Mouse (Mus musculus) forebrain, embryonic 11.5 days (tissue): ENCODE results near the gene Leo1. TPM values are rescaled to one million over a fixed set of nuclear protein-coding genes. Genes with fewer than 3 reads are reported as not detected.
"Not testable (repeated sequence)": the region's sequence is repeated elsewhere in the genome, so short reads cannot be mapped to it uniquely, and the experiment has no call there.

Experiments used
- ATAC-seq: fragments of 200-750 bp; cut with Nextera tagmentation; replicated peaks from 2 replicates; pipeline ENCODE4 v1.8.0; 2017; ENCODE audit warnings: moderate TSS enrichment; ENCODE audit not compliant: low FRiP score
- DNase-seq: peaks from one replicate; pipeline ENCODE4 v3.0.0-alpha.2; 2017; ENCODE audit warnings: low spot score
- H3K27ac ChIP-seq: fragments of 300-500 bp; sonication (generic); 2 replicates; pipeline ENCODE4 v1.5.1; 2014; ENCODE audit warnings: low read depth, low read length
- H3K27me3 ChIP-seq: fragments of 300-500 bp; sonication (generic); 2 replicates; pipeline ENCODE4 v1.6.1; 2014; ENCODE audit warnings: mild to moderate bottlenecking, low read length, mixed read lengths; ENCODE audit not compliant: control insufficient read depth, insufficient read depth
- H3K36me3 ChIP-seq: fragments of 300-500 bp; sonication (generic); 2 replicates; pipeline ENCODE4 v1.6.1; 2014; ENCODE audit warnings: mild to moderate bottlenecking, low read length, moderate library complexity, mixed read lengths; ENCODE audit not compliant: control insufficient read depth, insufficient read depth
- H3K4me1 ChIP-seq: fragments of 300-500 bp; sonication (generic); replicated peaks from 2 replicates; pipeline ENCODE4 v1.6.1; 2014; ENCODE audit warnings: low read length, mixed read lengths; ENCODE audit not compliant: control insufficient read depth, insufficient read depth
- H3K4me2 ChIP-seq: fragments of 300-500 bp; sonication (generic); 2 replicates; pipeline ENCODE4 v1.6.1; 2014; ENCODE audit warnings: low read depth, mild to moderate bottlenecking, low read length, moderate library complexity, mixed read lengths; ENCODE audit not compliant: severe bottlenecking
- H3K4me3 ChIP-seq: fragments of 300-500 bp; sonication (generic); 2 replicates; pipeline ENCODE4 v1.5.1; 2014; ENCODE audit warnings: low read depth, low read length
- H3K9ac ChIP-seq: fragments of 300-500 bp; sonication (generic); 2 replicates; pipeline ENCODE4 v1.6.1; 2014; ENCODE audit warnings: low read length
- H3K9me3 ChIP-seq: fragments of 300-500 bp; sonication (generic); 2 replicates; pipeline ENCODE4 v1.6.1; 2016; ENCODE audit warnings: low read length, mixed read lengths; ENCODE audit not compliant: control insufficient read depth
- WGBS: fragments of 180-500 bp; shearing (Covaris S2); extraction: QIAGEN DNeasy Blood & Tissue Kit; methylation state at CpG from one replicate; pipeline ENCODE4 v1.1.7; 2014; 5-methylcytosine and 5-hydroxymethylcytosine counted together
- polyA plus RNA-seq: library from polyadenylated mRNA; unstranded; fragments of >200 nt; fragmentation: Nextera tagmentation; extraction: Ambion mirVana; gene quantifications from 2 replicates; pipeline ENCODE4 v1.2.1, GENCODE M21; 2014

Leo1 gene
- polyA plus RNA-seq, 1 experiment from 2014 or later = 52.6 TPM

GRCm38 (mm10) chr9:75444981-75445380 lies 3.7 kb downstream of the Leo1 start:
- H3K27ac ChIP-seq = no peak overlapping the region
- WGBS = 90% methylated on average over 15 of the region's 15 CpGs
- no peak for ATAC-seq
- no peak overlapping the region for H3K9ac ChIP-seq
- no peaks in the 10 kb centered on the region for H3K9me3 ChIP-seq
- no peak for DNase-seq
- H3K4me3 ChIP-seq = no peak overlapping the region
- H3K27me3 ChIP-seq = no peaks in the 10 kb centered on the region
- H3K4me2 ChIP-seq = no peak overlapping the region
- H3K4me1 ChIP-seq = peaks cover 5% of the 10 kb centered on the region
- H3K36me3 ChIP-seq = peaks cover 6% of the 10 kb centered on the region

GRCm38 (mm10) chr9:75446574-75446973 lies 5.2 kb downstream of the Leo1 start:
- DNase-seq, H3K27ac ChIP-seq, H3K4me2 ChIP-seq, H3K4me3 ChIP-seq, H3K4me1 ChIP-seq, H3K9ac ChIP-seq, H3K9me3 ChIP-seq, H3K27me3 ChIP-seq, ATAC-seq: not testable (repeated sequence)
- H3K36me3 ChIP-seq = peaks cover 11% of the 10 kb centered on the region
- 85% methylated on average over 10 of the region's 10 CpGs for WGBS

GRCm38 (mm10) chr9:75448021-75448420 lies 6.7 kb downstream of the Leo1 start:
- Histone ChIP-seq H3K4me3 (no peak overlapping the region), H3K27ac (no peak overlapping the region), H3K36me3 (peaks cover 16% of the 10 kb centered on the region), H3K4me1 (no peaks in the 10 kb centered on the region), H3K4me2 (no peak overlapping the region), H3K27me3 (no peaks in the 10 kb centered on the region), H3K9ac (no peak overlapping the region), H3K9me3 (no peaks in the 10 kb centered on the region)
- DNase-seq (no peak), ATAC-seq (no peak)
- WGBS = 88% methylated on average over 3 of the region's 3 CpGs

GRCm38 (mm10) chr9:75453994-75454393 lies 12.7 kb downstream of the Leo1 start:
- no peak overlapping the region for H3K27ac ChIP-seq
- H3K9me3 ChIP-seq = no peaks in the 10 kb centered on the region
- no peaks in the 10 kb centered on the region for H3K27me3 ChIP-seq
- H3K9ac ChIP-seq = no peak overlapping the region
- 92% methylated on average over 2 of the region's 2 CpGs for WGBS
- H3K4me2 ChIP-seq = no peak overlapping the region
- no peaks in the 10 kb centered on the region for H3K4me1 ChIP-seq
- peaks cover 27% of the 10 kb centered on the region for H3K36me3 ChIP-seq
- no peak overlapping the region for H3K4me3 ChIP-seq
- DNase-seq (no peak), ATAC-seq (no peak)

- no peak for ATAC-seq
- WGBS = 82% methylated on average over 10 of the region's 10 CpGs
- Histone ChIP-seq H3K9me3 (no peaks in the 10 kb centered on the region), H3K4me3 (no peak overlapping the region), H3K36me3 (peaks cover 35% of the 10 kb centered on the region), H3K4me1 (no peaks in the 10 kb centered on the region), H3K27ac (no peak overlapping the region), H3K4me2 (no peak overlapping the region), H3K27me3 (no peaks in the 10 kb centered on the region), H3K9ac (no peak overlapping the region)
- DNase-seq = no peak
These were observed 14.4 kb downstream of the Leo1 start for GRCm38 (mm10) chr9:75455684-75456083.

DNA sequence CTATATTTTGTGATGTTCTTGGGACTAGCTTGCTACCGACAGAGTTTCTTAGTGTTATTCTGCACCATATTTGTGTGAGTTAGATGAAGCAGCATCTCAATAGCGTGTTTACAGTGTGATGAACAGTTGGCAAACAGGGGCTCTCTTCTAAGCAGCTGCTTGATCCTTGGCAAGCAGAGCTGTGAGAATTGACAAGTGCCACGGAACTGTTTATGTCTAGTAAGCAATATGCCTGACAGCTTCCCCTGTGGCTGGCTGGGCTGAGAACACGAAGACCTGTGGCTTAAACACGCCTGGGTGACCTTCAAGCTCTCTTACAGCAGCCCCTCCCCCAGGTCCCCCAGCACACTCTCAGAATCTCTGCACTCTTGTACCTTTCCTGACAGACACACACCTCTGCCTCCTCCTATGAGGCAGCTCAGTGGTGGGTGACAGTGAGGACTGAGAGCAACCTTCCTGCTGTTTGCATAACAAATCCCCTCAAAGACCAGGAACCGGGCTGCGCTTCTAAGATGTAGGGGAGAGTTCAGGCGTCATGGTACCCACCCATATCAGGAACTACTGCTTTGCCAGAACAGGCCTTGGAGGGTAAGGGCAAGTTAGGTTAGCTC lies 21.8 kb downstream of the Leo1 start:
- Histone ChIP-seq H3K4me1 (no peaks in the 10 kb centered on the region), H3K27ac (no peak overlapping the region), H3K4me3 (no peak overlapping the region), H3K9ac (no peak overlapping the region), H3K27me3 (no peaks in the 10 kb centered on the region), H3K9me3 (no peaks in the 10 kb centered on the region; the same call in 1 of the 2 replicates), H3K4me2 (no peak overlapping the region), H3K36me3 (peaks cover 25% of the 10 kb centered on the region)
- WGBS = 80% methylated on average over 8 of the region's 8 CpGs
- DNase-seq (no peak), ATAC-seq (no peak)

DNA sequence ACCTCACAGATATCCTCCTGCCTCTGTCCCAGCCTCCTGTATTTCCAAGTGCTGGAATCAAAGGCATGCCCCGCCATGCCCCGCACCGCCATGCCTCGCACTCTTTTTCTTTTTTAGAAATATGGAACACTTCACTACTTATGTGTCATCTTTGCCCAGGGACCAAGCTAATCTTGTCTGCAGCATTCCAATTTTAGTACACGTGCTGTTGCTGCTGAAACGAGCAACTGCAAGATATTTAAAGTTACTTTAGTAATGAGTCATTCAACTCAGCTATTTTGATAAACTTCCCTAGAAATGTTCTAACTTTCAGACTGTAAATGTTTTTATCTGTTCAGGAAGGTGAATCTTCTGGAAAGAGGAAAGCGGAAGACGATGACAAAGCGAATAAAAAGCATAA lies 24.5 kb downstream of the Leo1 start:
- no peak overlapping the region for H3K4me2 ChIP-seq
- DNase-seq = no peak
- no peak overlapping the region for H3K4me3 ChIP-seq
- H3K27me3 ChIP-seq = no peaks in the 10 kb centered on the region
- H3K9me3 ChIP-seq = no peaks in the 10 kb centered on the region; the same call in 1 of the 2 replicates
- ATAC-seq = no peak
- H3K4me1 ChIP-seq = no peaks in the 10 kb centered on the region
- H3K9ac ChIP-seq = no peak overlapping the region
- H3K27ac ChIP-seq = no peak overlapping the region
- WGBS = 95% methylated on average over 9 of the region's 9 CpGs
- peaks cover 11% of the 10 kb centered on the region for H3K36me3 ChIP-seq

DNA sequence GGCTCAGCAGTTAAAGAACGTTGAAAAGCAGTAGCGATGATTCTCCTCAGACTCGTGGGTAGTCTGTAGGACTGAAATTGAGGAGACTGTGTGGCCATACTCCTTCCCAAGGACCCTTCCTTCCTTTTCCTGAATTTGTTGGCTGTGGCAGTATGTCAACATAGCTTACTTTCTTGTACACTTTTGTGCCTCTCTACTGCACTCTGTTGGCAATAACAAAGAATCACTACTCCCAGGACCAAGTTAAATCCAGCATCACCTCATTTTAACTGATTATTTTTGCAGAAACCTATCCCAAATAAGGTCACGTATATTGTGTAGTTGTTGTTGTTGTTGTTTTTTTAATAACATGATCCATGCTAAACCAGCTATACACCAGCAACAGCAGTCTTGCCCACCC lies 25.3 kb downstream of the Leo1 start:
- WGBS = 90% methylated on average over 4 of the region's 4 CpGs
- DNase-seq = no peak
- Histone ChIP-seq H3K36me3 (peaks cover 7% of the 10 kb centered on the region; the same call in 1 of the 2 replicates), H3K4me1 (no peaks in the 10 kb centered on the region), H3K4me2 (no peak overlapping the region), H3K27ac (no peak overlapping the region), H3K4me3 (no peak overlapping the region), H3K9me3 (no peaks in the 10 kb centered on the region; the same call in 1 of the 2 replicates), H3K27me3 (no peaks in the 10 kb centered on the region), H3K9ac (no peak overlapping the region)
- no peak for ATAC-seq

DNA sequence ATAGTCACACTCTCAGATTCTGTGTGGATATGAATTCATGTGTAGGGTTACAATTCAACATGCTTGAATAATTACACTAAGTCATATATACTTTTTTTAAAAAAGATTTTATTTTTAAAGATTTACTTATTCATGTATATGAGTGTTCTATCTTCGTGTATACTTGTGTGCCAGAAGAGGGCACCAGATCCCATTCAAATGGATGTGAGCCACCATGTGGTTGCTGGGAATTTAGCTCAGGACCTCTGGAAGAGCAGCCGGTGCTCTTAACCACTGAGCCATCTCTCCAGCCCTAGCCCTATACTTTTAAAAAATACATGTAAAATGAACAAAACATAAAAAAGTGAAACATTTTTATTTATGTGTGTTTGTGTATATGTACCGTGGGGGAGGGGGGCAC lies 26.3 kb downstream of the Leo1 start:
- no peak for ATAC-seq
- Histone ChIP-seq H3K4me3 (no peak overlapping the region), H3K27ac (no peak overlapping the region), H3K4me1 (no peaks in the 10 kb centered on the region), H3K9ac (no peak overlapping the region), H3K36me3 (peaks cover 7% of the 10 kb centered on the region; the same call in 1 of the 2 replicates), H3K4me2 (no peak overlapping the region), H3K9me3 (no peaks in the 10 kb centered on the region; the same call in 1 of the 2 replicates), H3K27me3 (no peaks in the 10 kb centered on the region)
- no peak for DNase-seq
- 93% methylated on average over 3 of the region's 3 CpGs for WGBS
